Mouse (Mus musculus) stomach, postnatal 0 days (tissue): ENCODE measurements around the gene Morn1. TPM values are rescaled to one million over a fixed set of nuclear protein-coding genes. Genes with fewer than 3 reads are reported as not detected.

Experiments used
- ATAC-seq: fragments of 200-750 bp; cut with Nextera tagmentation; 2 replicates; pipeline ENCODE4 v1.8.0; 2017; ENCODE audit not compliant: low FRiP score, low TSS enrichment
- DNase-seq: peaks from one replicate; pipeline ENCODE4 v3.0.0-alpha.2; 2016; ENCODE audit warnings: low spot score
- H3K27ac ChIP-seq: fragments of 300-500 bp; sonication (generic); replicated peaks from 2 replicates; pipeline ENCODE4 v1.5.1; 2014; ENCODE audit warnings: mild to moderate bottlenecking, control low read depth
- H3K27me3 ChIP-seq: fragments of 300-500 bp; sonication (generic); 2 replicates; pipeline ENCODE4 v1.6.1; 2014; ENCODE audit warnings: low read length; ENCODE audit not compliant: control insufficient read depth, insufficient read depth
- H3K36me3 ChIP-seq: fragments of 300-500 bp; sonication (generic); 2 replicates; pipeline ENCODE4 v1.6.1; 2014; ENCODE audit warnings: low read length, mixed read lengths; ENCODE audit not compliant: control insufficient read depth, insufficient read depth
- H3K4me1 ChIP-seq: fragments of 300-500 bp; sonication (generic); replicated peaks from 2 replicates; pipeline ENCODE4 v1.6.1; 2014; ENCODE audit warnings: antibody characterized with exemption; ENCODE audit not compliant: control insufficient read depth, insufficient read depth
- H3K4me2 ChIP-seq: fragments of 300-500 bp; sonication (generic); replicated peaks from 2 replicates; pipeline ENCODE4 v1.6.1; 2014; ENCODE audit warnings: low read depth, mild to moderate bottlenecking, control low read depth, moderate library complexity
- H3K4me3 ChIP-seq: fragments of 300-500 bp; sonication (generic); 2 replicates; pipeline ENCODE4 v1.5.1; 2014; ENCODE audit warnings: low read depth, low read length, control low read depth
- H3K9ac ChIP-seq: fragments of 300-500 bp; sonication (generic); 2 replicates; pipeline ENCODE4 v1.6.1; 2014; ENCODE audit warnings: mild to moderate bottlenecking, low read length, control low read depth, mixed read lengths
- H3K9me3 ChIP-seq: fragments of 300-500 bp; sonication (generic); 2 replicates; pipeline ENCODE4 v1.6.1; 2016; ENCODE audit warnings: low read length; ENCODE audit not compliant: control insufficient read depth
- CTCF ChIP-seq: IDR thresholded peaks from 2 replicates; pipeline ENCODE4 v1.5.1; 2016; ENCODE audit warnings: antibody characterized with exemption, low read depth, mild to moderate bottlenecking, moderate library complexity
- EP300 ChIP-seq: optimal IDR thresholded peaks from 2 replicates; pipeline ENCODE3; 2016; ENCODE audit warnings: antibody characterized with exemption
- WGBS: fragments of 180-500 bp; shearing (Covaris S2); extraction: QIAGEN DNeasy Blood & Tissue Kit; methylation state at CpG from one replicate; pipeline ENCODE4 v1.1.7; 2014; 5-methylcytosine and 5-hydroxymethylcytosine counted together
- polyA plus RNA-seq: library from polyadenylated mRNA; unstranded; fragments of >200 nt; fragmentation: Nextera tagmentation; extraction: Ambion mirVana; gene quantifications from 2 replicates; pipeline ENCODE4 v1.2.1, GENCODE M21; 2015

Gene Morn1
- polyA plus RNA-seq, 1 experiment from 2014 or later = 3.6 TPM

- 67% methylated on average over 6 of the region's 6 CpGs for WGBS
Measured at GRCm38 (mm10) chr4:155079666-155080065, 6.7 kb upstream of the Morn1 start.

GRCm38 (mm10) chr4:155083553-155083952 lies 2.8 kb upstream of the Morn1 start:
- H3K36me3 ChIP-seq = peaks cover 11% of the 10 kb centered on the region
- no peak overlapping the region for H3K4me3 ChIP-seq
- no peak for TF ChIP-seq EP300
- 0 out of 2 replicates have a peak, but pooled peaks have one; percentile 5 for TF ChIP-seq CTCF
- 0 out of 2 replicates have a peak overlapping the region, but pooled peaks have one; percentile 4 for H3K27ac ChIP-seq
- no peaks in the 10 kb centered on the region for H3K9me3 ChIP-seq
- 74% methylated on average over 4 of the region's 4 CpGs for WGBS
- no peak for DNase-seq
- H3K27me3 ChIP-seq = no peaks in the 10 kb centered on the region
- H3K4me1 ChIP-seq = peaks cover 7% of the 10 kb centered on the region
- no peak for ATAC-seq
- no peak overlapping the region for H3K9ac ChIP-seq
- no peak overlapping the region for H3K4me2 ChIP-seq

More at GRCm38 (mm10) chr4:155079666-155080065, 6.7 kb upstream of the Morn1 start:
- Histone ChIP-seq H3K9me3 (no peaks in the 10 kb centered on the region), H3K27me3 (no peaks in the 10 kb centered on the region), H3K36me3 (peaks cover 30% of the 10 kb centered on the region), H3K4me3 (no peak overlapping the region), H3K4me2 (no peak overlapping the region), H3K4me1 (peaks cover 2% of the 10 kb centered on the region; the same call in 1 of the 2 replicates), H3K9ac (no peak overlapping the region), H3K27ac (0 out of 2 replicates have a peak overlapping the region, but pooled peaks have one; percentile 40)
- TF ChIP-seq EP300 (no peak), CTCF (no peak)
- DNase-seq (peak; percentile 83), ATAC-seq (no peak)

- Histone ChIP-seq H3K4me2 (peak overlapping the region; percentile 81), H3K27ac (peak overlapping the region; percentile 56; the same call in 1 of the 2 replicates), H3K9ac (no peak overlapping the region), H3K36me3 (peaks cover 8% of the 10 kb centered on the region; the same call in 1 of the 2 replicates), H3K4me1 (peaks cover 7% of the 10 kb centered on the region), H3K9me3 (no peaks in the 10 kb centered on the region), H3K27me3 (no peaks in the 10 kb centered on the region), H3K4me3 (peak overlapping the region; percentile 4; the same call in 1 of the 2 replicates)
- TF ChIP-seq CTCF = no peak
- DNase-seq (no peak), ATAC-seq (no peak)
- 65% methylated on average over 7 of the region's 7 CpGs for WGBS
Measured at GRCm38 (mm10) chr4:155084351-155084750, 2.0 kb upstream of the Morn1 start.

- H3K4me3 ChIP-seq = peak overlapping the region; percentile 89
- H3K4me1 ChIP-seq = peaks cover 7% of the 10 kb centered on the region
- H3K9me3 ChIP-seq = no peaks in the 10 kb centered on the region
- peak overlapping the region; percentile 95 for H3K9ac ChIP-seq
- no peaks in the 10 kb centered on the region for H3K27me3 ChIP-seq
- DNase-seq = no peak
- peak overlapping the region; percentile 81 for H3K4me2 ChIP-seq
- 5% methylated on average over 27 of the region's 35 CpGs for WGBS
- H3K36me3 ChIP-seq = peaks cover 7% of the 10 kb centered on the region; the same call in 1 of the 2 replicates
- peak overlapping the region; percentile 95 for H3K27ac ChIP-seq
- no peak for TF ChIP-seq CTCF
- TF ChIP-seq EP300 = no peak
- ATAC-seq = no peak; the same call in 1 of the 2 replicates
Measured at GRCm38 (mm10) chr4:155085206-155086107, 920 bp upstream of the Morn1 start.

GRCm38 (mm10) chr4:155089241-155089640 lies 2.9 kb downstream of the Morn1 start:
- no peaks in the 10 kb centered on the region for H3K9me3 ChIP-seq
- no peaks in the 10 kb centered on the region for H3K27me3 ChIP-seq
- no peak for TF ChIP-seq EP300
- TF ChIP-seq CTCF = no peak
- DNase-seq (no peak), ATAC-seq (no peak)
- H3K4me2 ChIP-seq = no peak overlapping the region
- peaks cover 7% of the 10 kb centered on the region for H3K4me1 ChIP-seq
- H3K4me3 ChIP-seq = no peak overlapping the region
- WGBS = 88% methylated on average over 5 of the region's 5 CpGs
- H3K9ac ChIP-seq = no peak overlapping the region
- 0 out of 2 replicates have a peak, but pooled peaks cover 2% of the 10 kb centered on the region for H3K36me3 ChIP-seq
- no peak overlapping the region for H3K27ac ChIP-seq

GRCm38 (mm10) chr4:155090147-155090546 lies 3.8 kb downstream of the Morn1 start:
- DNase-seq (no peak), ATAC-seq (no peak)
- no peak overlapping the region for H3K9ac ChIP-seq
- H3K4me1 ChIP-seq = peaks cover 4% of the 10 kb centered on the region
- WGBS = 96% methylated on average over 4 of the region's 4 CpGs
- no peak overlapping the region for H3K4me3 ChIP-seq
- H3K27me3 ChIP-seq = no peaks in the 10 kb centered on the region
- no peak overlapping the region for H3K4me2 ChIP-seq
- H3K36me3 ChIP-seq = 0 out of 2 replicates have a peak, but pooled peaks cover 2% of the 10 kb centered on the region
- no peaks in the 10 kb centered on the region for H3K9me3 ChIP-seq
- no peak overlapping the region for H3K27ac ChIP-seq
- TF ChIP-seq EP300 (no peak), CTCF (no peak)
